Mouse (Mus musculus) lung, adult 2 months (tissue): ENCODE data around the gene Rrp1b.

Experiments
- CTCF ChIP-seq: fragments of 200-500 bp; IDR thresholded peaks from 2 replicates; pipeline ENCODE4 v1.5.1; 2011; ENCODE audit warnings: mild to moderate bottlenecking, low read length, control low read depth; ENCODE audit not compliant: insufficient read depth
- POLR2A ChIP-seq: fragments of 200-500 bp; IDR thresholded peaks from 2 replicates; pipeline ENCODE4 v1.6.1; 2011; ENCODE audit warnings: low read depth, mild to moderate bottlenecking, control low read depth, low read length, borderline replicate concordance; ENCODE audit errors: extremely low read depth

DNA sequence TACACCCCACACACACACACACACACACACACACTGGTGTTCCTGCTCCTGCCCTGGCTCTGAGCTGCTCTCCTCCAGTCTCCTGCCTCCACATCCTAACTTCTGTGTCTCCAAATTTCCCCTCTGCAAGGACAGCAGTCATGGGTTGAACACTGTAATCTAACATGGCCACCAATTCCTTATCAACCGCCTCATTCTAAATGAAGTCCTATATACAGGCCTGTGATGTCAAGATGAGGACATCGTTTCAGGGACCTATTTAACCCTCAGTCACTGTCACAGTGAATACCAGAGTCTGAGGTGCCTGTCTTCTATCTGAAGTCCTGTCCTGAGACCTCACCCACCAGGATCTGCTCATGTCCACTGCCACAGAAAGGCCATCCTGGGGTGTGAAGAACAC, 32.9 kb downstream of the Rrp1b start:
- TF ChIP-seq POLR2A (no peak), CTCF (no peak)
